Mouse (Mus musculus): ENCODE measurements around the gene Mrps12. TPM values are rescaled to one million over a fixed set of nuclear protein-coding genes. Genes with fewer than 3 reads are reported as not detected.

The Mrps12 gene
- polyA plus RNA-seq, 1 experiment from 2014 or later: 118 TPM

DNA sequence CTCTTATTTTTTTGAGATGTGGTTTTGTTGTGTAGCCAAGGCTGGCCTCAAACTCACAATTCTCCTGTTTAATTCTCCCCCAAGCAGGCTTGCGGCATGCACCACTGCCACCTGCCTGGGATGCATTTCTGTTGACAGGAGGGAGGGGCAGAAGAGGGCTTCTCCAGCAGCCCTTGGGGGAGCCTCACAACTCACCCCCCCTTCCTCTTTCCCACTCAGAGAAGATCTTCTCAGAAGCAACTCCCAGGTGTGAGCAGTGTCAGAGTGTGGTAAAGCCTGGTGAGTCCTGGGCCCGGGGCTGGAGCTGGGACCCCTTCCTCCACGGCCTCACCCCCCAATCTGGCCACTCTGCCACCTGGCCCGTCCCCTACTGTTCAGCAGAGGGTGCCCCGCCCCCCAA, 43.5 kb upstream of the Mrps12 start:
- ATAC-seq (ENCODE audit: low FRiP score, low TSS enrichment) (no peak), DNase-seq (ENCODE audit: low spot score) (no peak)
- H3K9me3 ChIP-seq (ENCODE audit: control insufficient read depth, low read length): no peaks in the 10 kb centered on the region
- H3K4me2 ChIP-seq (replicated peaks; ENCODE audit: low read depth): no peak overlapping the region
- peaks cover 9% of the 10 kb centered on the region; the same call in 1 of the 2 replicates for H3K36me3 ChIP-seq (ENCODE audit: control insufficient read depth, insufficient read depth, low read length)
- no peak overlapping the region for H3K9ac ChIP-seq (ENCODE audit: low read length)
- H3K27ac ChIP-seq (replicated peaks): no peak overlapping the region
- peaks cover 3% of the 10 kb centered on the region; the same call in 1 of the 2 replicates for H3K4me1 ChIP-seq (replicated peaks; ENCODE audit: control insufficient read depth, insufficient read depth)
- H3K27me3 ChIP-seq (ENCODE audit: control insufficient read depth, insufficient read depth, low read length): no peaks in the 10 kb centered on the region
- 74% methylated on average over 4 of the region's 5 CpGs for WGBS
- TF ChIP-seq CTCF (IDR thresholded peaks at IDR 0.05; ENCODE audit: low read depth) (no peak), EP300 (optimal IDR thresholded peaks at IDR 0.05) (no peak)
- H3K4me3 ChIP-seq (ENCODE audit: low read depth, low read length): no peak overlapping the region

DNA sequence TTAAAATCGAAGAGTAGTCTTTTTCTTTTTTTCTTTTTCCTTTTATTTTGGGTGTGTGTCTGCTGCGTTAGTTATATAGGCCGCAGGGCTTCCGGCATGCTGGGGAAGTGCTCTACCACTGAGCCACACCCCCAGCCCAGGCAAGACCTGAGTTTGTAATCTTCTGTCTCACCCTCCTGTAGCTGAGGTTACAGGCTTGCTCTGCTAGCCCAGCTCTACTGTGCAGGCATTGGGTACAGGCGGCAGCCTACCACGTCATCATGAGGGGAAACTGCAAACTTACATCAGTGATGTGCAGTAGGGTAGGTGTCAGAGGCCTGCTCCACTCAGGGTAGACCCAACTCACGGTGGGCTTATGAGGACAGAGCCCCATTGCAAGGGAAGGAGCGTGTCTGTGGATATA, 39.6 kb upstream of the Mrps12 start:
- no peak overlapping the region for H3K4me3 ChIP-seq (ENCODE audit: low read depth, low read length)
- H3K36me3 ChIP-seq (ENCODE audit: control insufficient read depth, insufficient read depth, low read length): peaks cover 15% of the 10 kb centered on the region
- H3K9me3 ChIP-seq (ENCODE audit: control insufficient read depth, low read length): no peaks in the 10 kb centered on the region
- DNase-seq (ENCODE audit: low spot score): no peak
- no peaks in the 10 kb centered on the region for H3K27me3 ChIP-seq (ENCODE audit: control insufficient read depth, insufficient read depth, low read length)
- no peak for ATAC-seq (ENCODE audit: low FRiP score, low TSS enrichment)
- H3K9ac ChIP-seq (ENCODE audit: low read length): no peak overlapping the region
- 71% methylated on average over 8 of the region's 8 CpGs for WGBS
- TF ChIP-seq CTCF (IDR thresholded peaks at IDR 0.05; ENCODE audit: low read depth): no peak
- TF ChIP-seq EP300 (optimal IDR thresholded peaks at IDR 0.05): no peak
- H3K27ac ChIP-seq (replicated peaks): peak overlapping the region; percentile 3
- 0 out of 2 replicates have a peak, but pooled peaks cover 3% of the 10 kb centered on the region for H3K4me1 ChIP-seq (replicated peaks; ENCODE audit: control insufficient read depth, insufficient read depth)
- no peak overlapping the region for H3K4me2 ChIP-seq (replicated peaks; ENCODE audit: low read depth)

DNA sequence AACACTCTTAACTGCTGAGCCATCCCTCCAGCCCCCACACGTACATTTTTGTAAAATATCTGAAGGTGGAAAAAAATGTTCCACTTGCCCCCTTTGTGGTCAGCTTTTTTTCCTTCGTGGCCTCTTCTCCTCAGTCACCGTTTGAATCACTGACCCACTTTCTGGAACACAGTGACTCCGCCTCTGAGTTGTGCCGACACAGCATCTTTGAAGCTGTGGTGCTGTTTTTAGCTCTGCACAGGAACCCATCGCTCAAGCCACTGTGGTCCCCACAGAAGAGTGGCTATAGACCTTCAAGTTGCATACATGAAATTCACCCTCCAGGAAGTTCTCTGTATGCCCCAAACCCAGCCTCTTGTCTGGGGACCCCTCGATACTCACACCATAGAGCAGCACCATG, 39.2 kb upstream of the Mrps12 start:
- 62% methylated on average over 7 of the region's 7 CpGs for WGBS
- no peak for DNase-seq (ENCODE audit: low spot score)
- H3K9me3 ChIP-seq (ENCODE audit: control insufficient read depth, low read length): no peaks in the 10 kb centered on the region
- H3K36me3 ChIP-seq (ENCODE audit: control insufficient read depth, insufficient read depth, low read length): peaks cover 15% of the 10 kb centered on the region
- H3K4me2 ChIP-seq (replicated peaks; ENCODE audit: low read depth): no peak overlapping the region
- H3K27ac ChIP-seq (replicated peaks): peak overlapping the region; percentile 42; the same call in 1 of the 2 replicates
- 0 out of 2 replicates have a peak, but pooled peaks cover 3% of the 10 kb centered on the region for H3K4me1 ChIP-seq (replicated peaks; ENCODE audit: control insufficient read depth, insufficient read depth)
- H3K9ac ChIP-seq (ENCODE audit: low read length): no peak overlapping the region
- H3K27me3 ChIP-seq (ENCODE audit: control insufficient read depth, insufficient read depth, low read length): no peaks in the 10 kb centered on the region
- ATAC-seq (ENCODE audit: low FRiP score, low TSS enrichment): no peak
- TF ChIP-seq EP300 (optimal IDR thresholded peaks at IDR 0.05): no peak
- TF ChIP-seq CTCF (IDR thresholded peaks at IDR 0.05; ENCODE audit: low read depth): no peak
- no peak overlapping the region for H3K4me3 ChIP-seq (ENCODE audit: low read depth, low read length)

DNA sequence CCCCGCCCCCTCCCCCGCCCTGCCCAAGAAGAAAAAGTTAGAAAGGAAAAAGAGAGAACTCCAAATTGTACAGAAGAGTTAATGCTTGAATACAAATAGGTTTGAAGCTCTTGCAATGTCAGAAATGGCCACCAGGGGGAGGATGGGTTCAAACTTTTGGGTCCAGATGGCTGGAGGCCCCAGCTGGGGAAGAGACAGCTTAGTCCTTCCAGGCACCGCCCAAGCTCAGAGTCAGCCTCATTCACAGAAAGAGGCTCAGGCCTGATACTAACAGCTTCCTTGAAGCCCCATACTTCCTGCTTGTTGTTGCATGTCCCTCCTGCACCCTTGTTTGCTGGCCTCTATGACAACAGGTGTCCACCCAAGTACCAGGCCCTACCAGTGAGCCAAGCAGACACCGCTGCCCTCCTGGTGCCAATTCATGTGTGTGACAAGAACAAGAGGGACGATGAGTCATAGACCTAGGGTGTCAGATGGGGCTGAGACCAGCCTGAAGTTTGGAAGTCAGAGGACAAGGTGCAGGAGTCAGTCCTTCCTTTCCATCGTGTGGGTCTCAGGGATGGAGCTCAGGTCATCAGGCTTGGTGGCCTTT, 38.5 kb upstream of the Mrps12 start:
- DNase-seq (ENCODE audit: low spot score): peak; percentile 85
- Histone ChIP-seq H3K27ac (replicated peaks) (peak overlapping the region; percentile 42), H3K4me1 (replicated peaks; ENCODE audit: control insufficient read depth, insufficient read depth) (0 out of 2 replicates have a peak, but pooled peaks cover 3% of the 10 kb centered on the region), H3K4me2 (replicated peaks; ENCODE audit: low read depth) (no peak overlapping the region), H3K36me3 (ENCODE audit: control insufficient read depth, insufficient read depth, low read length) (peaks cover 12% of the 10 kb centered on the region), H3K4me3 (ENCODE audit: low read depth, low read length) (no peak overlapping the region), H3K27me3 (ENCODE audit: control insufficient read depth, insufficient read depth, low read length) (no peaks in the 10 kb centered on the region), H3K9me3 (ENCODE audit: control insufficient read depth, low read length) (no peaks in the 10 kb centered on the region), H3K9ac (ENCODE audit: low read length) (no peak overlapping the region)
- peak; percentile 86 for TF ChIP-seq CTCF (IDR thresholded peaks at IDR 0.05; ENCODE audit: low read depth)
- no peak for TF ChIP-seq EP300 (optimal IDR thresholded peaks at IDR 0.05)
- WGBS: 26% methylated on average over 6 of the region's 6 CpGs
- ATAC-seq (ENCODE audit: low FRiP score, low TSS enrichment): peak; percentile 82

GRCm38 (mm10) chr7:28778825-28779224, 37.2 kb upstream of the Mrps12 start:
- Histone ChIP-seq H3K4me1 (replicated peaks; ENCODE audit: control insufficient read depth, insufficient read depth) (0 out of 2 replicates have a peak, but pooled peaks cover 3% of the 10 kb centered on the region), H3K27ac (replicated peaks) (no peak overlapping the region), H3K4me3 (ENCODE audit: low read depth, low read length) (no peak overlapping the region), H3K36me3 (ENCODE audit: control insufficient read depth, insufficient read depth, low read length) (peaks cover 12% of the 10 kb centered on the region), H3K9ac (ENCODE audit: low read length) (no peak overlapping the region), H3K4me2 (replicated peaks; ENCODE audit: low read depth) (no peak overlapping the region), H3K27me3 (ENCODE audit: control insufficient read depth, insufficient read depth, low read length) (no peaks in the 10 kb centered on the region), H3K9me3 (ENCODE audit: control insufficient read depth, low read length) (no peaks in the 10 kb centered on the region)
- DNase-seq (ENCODE audit: low spot score) (no peak), ATAC-seq (ENCODE audit: low FRiP score, low TSS enrichment) (no peak)
- WGBS: 79% methylated on average over 9 of the region's 9 CpGs
- TF ChIP-seq EP300 (optimal IDR thresholded peaks at IDR 0.05) (no peak), CTCF (IDR thresholded peaks at IDR 0.05; ENCODE audit: low read depth) (no peak)

GRCm38 (mm10) chr7:28775129-28775528, 33.5 kb upstream of the Mrps12 start:
- H3K4me1 ChIP-seq (replicated peaks; ENCODE audit: control insufficient read depth, insufficient read depth): no peaks in the 10 kb centered on the region
- peaks cover 9% of the 10 kb centered on the region for H3K36me3 ChIP-seq (ENCODE audit: control insufficient read depth, insufficient read depth, low read length)
- no peaks in the 10 kb centered on the region for H3K27me3 ChIP-seq (ENCODE audit: control insufficient read depth, insufficient read depth, low read length)
- no peaks in the 10 kb centered on the region for H3K9me3 ChIP-seq (ENCODE audit: control insufficient read depth, low read length)
- TF ChIP-seq CTCF (IDR thresholded peaks at IDR 0.05; ENCODE audit: low read depth) (no peak), EP300 (optimal IDR thresholded peaks at IDR 0.05) (no peak)
- DNase-seq (ENCODE audit: low spot score): no peak
- H3K27ac ChIP-seq (replicated peaks): no peak overlapping the region
- H3K4me3 ChIP-seq (ENCODE audit: low read depth, low read length): no peak overlapping the region
- no peak overlapping the region for H3K9ac ChIP-seq (ENCODE audit: low read length)
- H3K4me2 ChIP-seq (replicated peaks; ENCODE audit: low read depth): no peak overlapping the region
- WGBS: 88% methylated on average over 7 of the region's 7 CpGs
- ATAC-seq (ENCODE audit: low FRiP score, low TSS enrichment): no peak

Data from stomach, postnatal 0 days (tissue).